Mouse (Mus musculus): Measurements from ENCODE around the gene Arl8b. TPM values are rescaled to one million over a fixed set of nuclear protein-coding genes. Genes with fewer than 3 reads are reported as not detected.

Gene Arl8b
- total and polyA plus RNA-seq, 3 experiments = 37.7 to 120 (median 75.2) TPM

- no peak for TF ChIP-seq RAD21 (IDR thresholded peaks at IDR 0.05; ENCODE audit: low read depth, low read length)
- no peak for DNase-seq (ENCODE audit: low read depth, low spot score)
- Histone ChIP-seq H3K27me3 (ENCODE audit: control insufficient read depth in 1 of 2, insufficient read depth in 2 of 2, low read length in 2 of 2) (no peaks in the 10 kb centered on the region; a peak in 2 of 4 replicates), H3K79me2 (ENCODE audit: control insufficient read depth, insufficient read depth, low read length, poor library complexity) (no peaks in the 10 kb centered on the region), H3K9me3 (replicated peaks; ENCODE audit: insufficient read depth, low read length) (no peaks in the 10 kb centered on the region), H3K9ac (ENCODE audit: control insufficient read depth, low read depth, low read length, poor library complexity, severe bottlenecking) (no peak overlapping the region), H3K36me3 (ENCODE audit: control insufficient read depth in 1 of 2, insufficient read depth in 2 of 2, low read length in 2 of 2) (no peaks in the 10 kb centered on the region), H3K4me1 (ENCODE audit: control insufficient read depth in 1 of 2, insufficient read depth in 2 of 2, low read length in 2 of 2) (no peaks in the 10 kb centered on the region), H3K4me3 (ENCODE audit: control insufficient read depth in 1 of 2, insufficient read depth in 1 of 2, low read depth in 2 of 2, low read length in 2 of 2) (no peak overlapping the region), H3K27ac (ENCODE audit: control insufficient read depth, low read depth, low read length) (no peak overlapping the region)
Observed at GRCm38 (mm10) chr6:108743730-108744129, 39.2 kb upstream of the Arl8b start.

GRCm38 (mm10) chr6:108751324-108751723, 31.6 kb upstream of the Arl8b start:
- Histone ChIP-seq H3K27ac (ENCODE audit: control insufficient read depth, low read depth, low read length) (no peak overlapping the region), H3K36me3 (ENCODE audit: control insufficient read depth in 1 of 2, insufficient read depth in 2 of 2, low read length in 2 of 2) (peaks cover 0 to 3% of the 10 kb centered on the region in 2 experiments; a peak in 2 of 4 replicates), H3K79me2 (ENCODE audit: control insufficient read depth, insufficient read depth, low read length, poor library complexity) (no peaks in the 10 kb centered on the region), H3K9ac (ENCODE audit: control insufficient read depth, low read depth, low read length, poor library complexity, severe bottlenecking) (no peak overlapping the region), H3K27me3 (ENCODE audit: control insufficient read depth in 1 of 2, insufficient read depth in 2 of 2, low read length in 2 of 2) (no peaks in the 10 kb centered on the region), H3K4me1 (ENCODE audit: control insufficient read depth in 1 of 2, insufficient read depth in 2 of 2, low read length in 2 of 2) (peaks cover 0 to 9% of the 10 kb centered on the region in 2 experiments; a peak in 2 of 4 replicates), H3K4me3 (ENCODE audit: control insufficient read depth in 1 of 2, insufficient read depth in 1 of 2, low read depth in 2 of 2, low read length in 2 of 2) (no peak overlapping the region), H3K9me3 (replicated peaks; ENCODE audit: insufficient read depth, low read length) (no peaks in the 10 kb centered on the region)
- TF ChIP-seq TAL1 (IDR thresholded peaks at IDR 0.05; ENCODE audit: low read length) (no peak), ZNF384 (IDR thresholded peaks at IDR 0.05; ENCODE audit: low read depth, low read length) (no peak), ETS1 (IDR thresholded peaks at IDR 0.05; ENCODE audit: low read depth, low read length) (no peak), GABPA (IDR thresholded peaks at IDR 0.05; ENCODE audit: low read depth, low read length) (no peak), ZMIZ1 (IDR thresholded peaks at IDR 0.05; ENCODE audit: low read depth, low read length) (no peak), MAX (IDR thresholded peaks at IDR 0.05; ENCODE audit: low read length) (no peak), RAD21 (IDR thresholded peaks at IDR 0.05; ENCODE audit: low read depth, low read length) (no peak), TCF12 (IDR thresholded peaks at IDR 0.05; ENCODE audit: low read depth, low read length) (no peak), USF1 (IDR thresholded peaks at IDR 0.05; ENCODE audit: low read depth, low read length) (no peak), NELFE (IDR thresholded peaks at IDR 0.05; ENCODE audit: low read depth, low read length) (no peak), CTCF (IDR thresholded peaks at IDR 0.05 in 2 of 3, conservative IDR thresholded peaks at IDR 0.05 in 1 of 3; ENCODE audit: control insufficient read depth in 1 of 3, insufficient read depth in 1 of 3, low read depth in 2 of 3, low read length in 3 of 3, poor library complexity in 1 of 3, severe bottlenecking in 1 of 3) (no peak), MAZ (IDR thresholded peaks at IDR 0.05; ENCODE audit: low read depth, low read length) (no peak), MYB (IDR thresholded peaks at IDR 0.05; ENCODE audit: low read depth, low read length) (no peak), TBP (IDR thresholded peaks at IDR 0.05; ENCODE audit: low read depth, low read length) (no peak)
- DNase-seq (ENCODE audit: low read depth, low spot score) = no peak

- Histone ChIP-seq H3K36me3 (ENCODE audit: control insufficient read depth in 1 of 2, insufficient read depth in 2 of 2, low read length in 2 of 2) (peaks cover 0 to 3% of the 10 kb centered on the region in 2 experiments; a peak in 2 of 4 replicates), H3K4me1 (ENCODE audit: control insufficient read depth in 1 of 2, insufficient read depth in 2 of 2, low read length in 2 of 2) (peaks cover 0 to 14% of the 10 kb centered on the region in 2 experiments; a peak in 2 of 4 replicates), H3K27me3 (ENCODE audit: control insufficient read depth in 1 of 2, insufficient read depth in 2 of 2, low read length in 2 of 2) (no peaks in the 10 kb centered on the region), H3K9ac (ENCODE audit: control insufficient read depth, low read depth, low read length, poor library complexity, severe bottlenecking) (no peak overlapping the region), H3K9me3 (replicated peaks; ENCODE audit: insufficient read depth, low read length) (no peaks in the 10 kb centered on the region), H3K4me3 (ENCODE audit: control insufficient read depth in 1 of 2, insufficient read depth in 1 of 2, low read depth in 2 of 2, low read length in 2 of 2) (no peak overlapping the region), H3K27ac (ENCODE audit: control insufficient read depth, low read depth, low read length) (no peak overlapping the region), H3K79me2 (ENCODE audit: control insufficient read depth, insufficient read depth, low read length, poor library complexity) (no peaks in the 10 kb centered on the region)
- no peak for TF ChIP-seq ZC3H11A (IDR thresholded peaks at IDR 0.05; ENCODE audit: low read depth, low read length)
- peak in 1 of 3 experiments; percentile 11; a peak in 1 of 6 replicates for TF ChIP-seq CTCF (IDR thresholded peaks at IDR 0.05 in 2 of 3, conservative IDR thresholded peaks at IDR 0.05 in 1 of 3; ENCODE audit: control insufficient read depth in 1 of 3, insufficient read depth in 1 of 3, low read depth in 2 of 3, low read length in 3 of 3, poor library complexity in 1 of 3, severe bottlenecking in 1 of 3)
- no peak for DNase-seq (ENCODE audit: low read depth, low spot score)
Observed at GRCm38 (mm10) chr6:108752395-108752794, 30.5 kb upstream of the Arl8b start.
